Mouse (Mus musculus): ENCODE data around the gene Ntrk2.

- no peak for TF ChIP-seq CTCF (IDR thresholded peaks at IDR 0.05; ENCODE audit: extremely low read depth, insufficient read length, insufficient replicate concordance, low read depth, low read length)
- no peak for TF ChIP-seq POLR2A (IDR thresholded peaks at IDR 0.05; ENCODE audit: low read depth, low read length)
These were observed 196.8 kb downstream of the Ntrk2 start for GRCm38 (mm10) chr13:59002943-59003806.
